Mouse (Mus musculus) G1E (cell line): Measurements from ENCODE around the gene Gucy2e.

Experiments used
- CTCF ChIP-seq: IDR thresholded peaks from 2 replicates; pipeline ENCODE4 v1.5.1; 2012; ENCODE audit warnings: low read depth, low read length, inconsistent platforms, mixed read lengths
- GATA1 ChIP-seq: IDR thresholded peaks from 2 replicates; pipeline ENCODE4 v1.6.1; 2012; ENCODE audit warnings: borderline replicate concordance, low read length, inconsistent platforms, mixed read lengths
- POLR2AphosphoS5 ChIP-seq: IDR thresholded peaks from 2 replicates; pipeline ENCODE4 v1.6.1; 2012; ENCODE audit warnings: low read depth, low read length, inconsistent platforms; ENCODE audit not compliant: insufficient replicate concordance
- TAL1 ChIP-seq: conservative IDR thresholded peaks from 2 replicates; pipeline ENCODE4 v1.6.1; 2012; ENCODE audit warnings: low read depth, low read length, inconsistent platforms, mixed read lengths

GRCm38 (mm10) chr11:69225715-69226114 is 11.1 kb downstream of the Gucy2e start:
- TF ChIP-seq CTCF = no peak
- TF ChIP-seq TAL1 = no peak
- TF ChIP-seq POLR2AphosphoS5 = no peak
- TF ChIP-seq GATA1 = no peak
